Mouse (Mus musculus): ENCODE measurements at regions not wholly inside any gene's neighbourhood (a gene's known extent, or its start where the extent isn't known, plus 50 kb on each side); places are given as distances from the start of the nearest gene placed in this dataset.

GRCm38 (mm10) chr12:12882931-12883553 is 58.7 kb downstream of the Mycn start:
- TF ChIP-seq GATA1 (IDR thresholded peaks at IDR 0.05; ENCODE audit: low read length): no peak

- TF ChIP-seq GATA1 (IDR thresholded peaks at IDR 0.05; ENCODE audit: low read length): no peak
These were observed 63.7 kb downstream of the Mycn start for GRCm38 (mm10) chr12:12878031-12878430.

GRCm38 (mm10) chr12:12877539-12877938 is 64.2 kb downstream of the Mycn start:
- TF ChIP-seq GATA1 (IDR thresholded peaks at IDR 0.05; ENCODE audit: low read length): no peak

GRCm38 (mm10) chr12:12875976-12876745 is 65.6 kb downstream of the Mycn start:
- TF ChIP-seq GATA1 (IDR thresholded peaks at IDR 0.05; ENCODE audit: low read length): no peak

GRCm38 (mm10) chr12:12873551-12873950 is 68.2 kb downstream of the Mycn start:
- no peak for TF ChIP-seq GATA1 (IDR thresholded peaks at IDR 0.05; ENCODE audit: low read length)

GRCm38 (mm10) chr12:12872974-12873373 is 68.7 kb downstream of the Mycn start:
- TF ChIP-seq GATA1 (IDR thresholded peaks at IDR 0.05; ENCODE audit: low read length): no peak

- no peak for TF ChIP-seq GATA1 (IDR thresholded peaks at IDR 0.05; ENCODE audit: low read length)
These were observed 70.4 kb downstream of the Mycn start for GRCm38 (mm10) chr12:12871272-12871671.

- no peak for TF ChIP-seq GATA1 (IDR thresholded peaks at IDR 0.05; ENCODE audit: low read length)
These were observed 75.1 kb downstream of the Mycn start for GRCm38 (mm10) chr12:12866590-12866989.

GRCm38 (mm10) chr12:12850681-12851080 is 91.0 kb downstream of the Mycn start:
- TF ChIP-seq GATA1 (IDR thresholded peaks at IDR 0.05; ENCODE audit: low read length): no peak

GRCm38 (mm10) chr12:12846716-12847115 is 95.0 kb downstream of the Mycn start:
- TF ChIP-seq GATA1 (IDR thresholded peaks at IDR 0.05; ENCODE audit: low read length): no peak

- no peak for TF ChIP-seq GATA1 (IDR thresholded peaks at IDR 0.05; ENCODE audit: low read length)
These were observed 99.3 kb downstream of the Mycn start for GRCm38 (mm10) chr12:12842247-12842957.

GRCm38 (mm10) chr12:12841385-12842238 is 100.1 kb downstream of the Mycn start:
- TF ChIP-seq GATA1 (IDR thresholded peaks at IDR 0.05; ENCODE audit: low read length): no peak

GRCm38 (mm10) chr12:12840661-12841384 is 100.9 kb downstream of the Mycn start:
- no peak for TF ChIP-seq GATA1 (IDR thresholded peaks at IDR 0.05; ENCODE audit: low read length)

GRCm38 (mm10) chr12:12837775-12838174 is 103.9 kb downstream of the Mycn start:
- TF ChIP-seq GATA1 (IDR thresholded peaks at IDR 0.05; ENCODE audit: low read length): no peak
